Mouse (Mus musculus) embryonic facial prominence, embryonic 10.5 days (tissue): ENCODE measurements around the gene Fyn. TPM values are rescaled to one million over a fixed set of nuclear protein-coding genes. Genes with fewer than 3 reads are reported as not detected.

Source experiments
- DNase-seq: peaks from one replicate; pipeline ENCODE4 v3.0.0-alpha.2; 2017; ENCODE audit warnings: low spot score
- H3K27ac ChIP-seq: fragments of 300-500 bp; sonication (generic); replicated peaks from 2 replicates; pipeline ENCODE4 v1.5.1; 2016; ENCODE audit warnings: mild to moderate bottlenecking
- H3K27me3 ChIP-seq: fragments of 300-500 bp; sonication (generic); replicated peaks from 2 replicates; pipeline ENCODE4 v1.6.1; 2016; ENCODE audit warnings: low read depth, mild to moderate bottlenecking; ENCODE audit not compliant: poor library complexity, severe bottlenecking
- H3K36me3 ChIP-seq: fragments of 300-500 bp; sonication (generic); replicated peaks from 2 replicates; pipeline ENCODE4 v1.6.1; 2016; ENCODE audit warnings: mild to moderate bottlenecking, moderate library complexity
- H3K4me1 ChIP-seq: fragments of 300-500 bp; sonication (generic); 2 replicates; pipeline ENCODE4 v1.6.1; 2016
- H3K4me3 ChIP-seq: fragments of 300-500 bp; sonication (generic); 2 replicates; pipeline ENCODE4 v1.5.1; 2016; ENCODE audit warnings: mild to moderate bottlenecking, moderate library complexity
- H3K9me3 ChIP-seq: fragments of 300-500 bp; sonication (generic); 2 replicates; pipeline ENCODE4 v1.6.1; 2016; ENCODE audit warnings: mild to moderate bottlenecking
- WGBS: fragments of 180-500 bp; shearing (Covaris S2); methylation state at CpG from one replicate; pipeline ENCODE4 v1.1.7; 2016; 5-methylcytosine and 5-hydroxymethylcytosine counted together
- polyA plus RNA-seq: library from polyadenylated mRNA; unstranded; fragments of >200 nt; fragmentation: Nextera tagmentation; extraction: Ambion mirVana; gene quantifications from 2 replicates; pipeline ENCODE4 v1.2.1, GENCODE M21; 2016

Gene Fyn
- polyA plus RNA-seq, 1 experiment from 2014 or later: 21.5 TPM

- Histone ChIP-seq H3K36me3 (no peaks in the 10 kb centered on the region), H3K27me3 (no peaks in the 10 kb centered on the region), H3K27ac (no peak overlapping the region), H3K4me1 (0 out of 2 replicates have a peak, but pooled peaks cover 2% of the 10 kb centered on the region), H3K9me3 (no peaks in the 10 kb centered on the region), H3K4me3 (no peak overlapping the region)
- no peak for DNase-seq
- WGBS: 94% methylated on average over 14 of the region's 14 CpGs
Measured at GRCm38 (mm10) chr10:39349781-39350364, 18.8 kb upstream of the Fyn start.

GRCm38 (mm10) chr10:39364196-39364595 lies 4.5 kb upstream of the Fyn start:
- Histone ChIP-seq H3K27ac (no peak overlapping the region), H3K4me1 (peaks cover 4% of the 10 kb centered on the region), H3K36me3 (no peaks in the 10 kb centered on the region), H3K9me3 (no peaks in the 10 kb centered on the region), H3K4me3 (no peak overlapping the region), H3K27me3 (peaks cover 16% of the 10 kb centered on the region)
- WGBS: 86% methylated on average over 4 of the region's 4 CpGs
- DNase-seq: no peak

DNA sequence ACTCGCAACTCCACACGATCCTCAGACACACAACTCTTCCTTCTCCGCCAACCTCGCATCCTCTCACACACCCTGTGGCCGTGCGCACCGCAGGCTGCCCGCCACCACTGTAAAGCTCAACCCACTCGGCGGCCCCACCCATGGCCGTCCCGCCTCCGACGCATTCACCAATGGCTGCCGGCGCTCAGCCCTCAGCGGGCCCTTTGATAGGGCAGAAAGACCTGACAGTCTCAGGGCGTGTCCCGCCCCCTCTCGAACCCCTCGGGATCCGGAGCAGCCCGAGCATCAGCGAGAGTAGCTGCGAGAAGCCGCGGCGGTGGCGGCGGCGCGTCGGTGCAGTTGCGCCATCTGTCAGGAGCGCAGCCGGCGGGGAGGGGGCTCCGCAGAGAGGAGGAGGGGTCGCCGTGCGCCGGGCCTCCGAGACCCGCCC lies 862 bp downstream of the Fyn start:
- DNase-seq: peak; percentile 98
- H3K27me3 ChIP-seq: peaks cover 16% of the 10 kb centered on the region
- under 1% methylated on average over 44 of the region's 44 CpGs for WGBS
- H3K4me3 ChIP-seq: peak overlapping the region; percentile 97
- H3K4me1 ChIP-seq: peaks cover 43% of the 10 kb centered on the region
- H3K36me3 ChIP-seq: no peaks in the 10 kb centered on the region
- no peaks in the 10 kb centered on the region for H3K9me3 ChIP-seq
- peak overlapping the region; percentile 96 for H3K27ac ChIP-seq

DNA sequence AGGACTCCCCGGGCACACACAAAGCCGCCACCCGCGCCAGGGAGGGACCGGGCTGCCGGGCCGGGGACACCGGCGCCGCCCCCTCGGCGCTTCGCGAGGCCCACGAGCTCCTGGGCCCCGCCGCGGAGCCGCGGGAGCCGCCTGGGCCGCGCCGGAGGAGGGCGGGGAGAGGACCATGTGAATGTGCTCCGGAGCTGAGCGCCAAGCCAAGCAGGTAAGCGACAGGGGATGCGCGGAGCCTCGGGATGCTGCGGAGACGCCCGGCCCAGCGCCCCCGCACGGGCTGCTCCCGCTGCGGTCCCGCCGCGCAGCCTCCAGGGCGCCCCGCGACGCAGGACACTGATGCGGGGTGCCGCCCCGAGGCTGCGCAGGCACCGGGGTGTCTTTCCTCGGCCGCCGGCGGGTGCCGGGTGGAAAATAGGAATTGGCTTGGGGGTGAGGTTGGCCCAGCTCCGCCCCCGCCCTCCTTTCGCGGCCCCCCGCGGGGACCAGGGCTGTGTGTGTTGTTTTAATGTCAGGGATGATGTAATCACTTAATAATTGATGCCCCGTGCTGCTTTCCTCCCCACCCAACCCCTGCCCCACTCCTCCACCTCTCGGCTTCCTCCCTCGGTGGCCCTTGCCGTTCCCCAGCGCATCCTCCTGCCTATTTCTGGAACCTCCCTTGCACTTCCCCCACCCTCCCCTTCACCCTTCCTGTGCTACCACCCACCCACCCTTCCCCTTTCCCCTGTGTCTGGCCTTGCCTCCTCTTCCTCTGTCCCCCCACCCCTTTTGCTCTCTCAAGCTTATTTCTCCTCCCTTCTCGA lies 1.5 kb downstream of the Fyn start:
- Histone ChIP-seq H3K9me3 (no peaks in the 10 kb centered on the region), H3K27ac (peak overlapping the region; percentile 96), H3K4me1 (peaks cover 50% of the 10 kb centered on the region), H3K4me3 (peak overlapping the region; percentile 97), H3K36me3 (no peaks in the 10 kb centered on the region), H3K27me3 (peaks cover 16% of the 10 kb centered on the region)
- DNase-seq: peak; percentile 64
- under 1% methylated on average over 68 of the region's 68 CpGs for WGBS

DNA sequence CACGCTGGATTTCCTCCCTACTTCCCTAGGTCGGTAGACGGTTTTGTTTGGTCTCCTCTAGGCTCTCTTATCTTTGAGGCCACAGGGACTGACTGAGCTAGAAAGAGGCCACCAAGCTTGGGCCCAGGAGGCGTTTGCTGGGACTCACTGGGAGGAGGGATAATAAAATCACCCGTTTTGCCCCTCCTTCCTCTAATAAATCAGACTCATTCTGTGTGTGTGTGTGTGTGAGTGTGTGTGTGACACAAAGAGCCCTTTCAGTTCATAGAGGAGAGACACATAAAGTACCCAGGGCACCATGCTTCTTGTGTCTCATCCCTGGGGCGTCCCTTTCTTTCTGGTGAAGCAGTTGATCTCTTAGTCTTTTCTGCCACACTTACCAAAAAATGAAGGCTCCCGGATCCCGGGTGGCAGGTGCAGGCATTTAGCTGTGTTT lies 2.1 kb downstream of the Fyn start:
- Histone ChIP-seq H3K36me3 (no peaks in the 10 kb centered on the region), H3K27ac (peak overlapping the region; percentile 96), H3K27me3 (peaks cover 16% of the 10 kb centered on the region), H3K4me3 (peak overlapping the region; percentile 97), H3K4me1 (peaks cover 50% of the 10 kb centered on the region), H3K9me3 (no peaks in the 10 kb centered on the region)
- WGBS: 4% methylated on average over 8 of the region's 8 CpGs
- no peak for DNase-seq

- Histone ChIP-seq H3K27ac (peak overlapping the region; percentile 96; the same call in 1 of the 2 replicates), H3K27me3 (peaks cover 16% of the 10 kb centered on the region), H3K4me1 (peaks cover 57% of the 10 kb centered on the region), H3K9me3 (no peaks in the 10 kb centered on the region), H3K4me3 (peak overlapping the region; percentile 97), H3K36me3 (no peaks in the 10 kb centered on the region)
- WGBS: 49% methylated on average over 2 of the region's 2 CpGs
- no peak for DNase-seq
Measured at GRCm38 (mm10) chr10:39371467-39371866, 2.8 kb downstream of the Fyn start.

GRCm38 (mm10) chr10:39371991-39372390 lies 3.3 kb downstream of the Fyn start:
- Histone ChIP-seq H3K36me3 (no peaks in the 10 kb centered on the region), H3K4me3 (peak overlapping the region; percentile 97), H3K4me1 (peaks cover 62% of the 10 kb centered on the region), H3K9me3 (no peaks in the 10 kb centered on the region), H3K27ac (no peak overlapping the region), H3K27me3 (peaks cover 16% of the 10 kb centered on the region)
- 80% methylated on average over 5 of the region's 5 CpGs for WGBS
- DNase-seq: no peak

DNA sequence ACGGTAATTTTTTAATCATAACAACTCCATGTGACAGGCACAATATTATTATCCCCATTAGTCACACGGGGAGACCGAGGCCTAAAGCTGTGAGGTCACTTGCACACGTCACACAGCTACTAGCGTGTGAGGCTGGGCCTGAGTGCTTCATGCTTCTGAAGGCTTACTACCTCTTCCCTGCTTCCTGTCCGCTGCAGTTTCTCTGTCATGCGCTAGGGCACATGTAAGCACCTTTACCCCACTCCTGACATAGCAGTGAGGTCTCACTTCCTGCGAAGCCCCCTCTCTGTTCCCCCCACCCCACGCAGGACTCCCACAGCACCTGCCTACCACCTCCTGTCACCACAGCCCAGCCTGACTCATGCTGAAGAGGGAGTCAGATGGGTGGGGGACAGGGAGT lies 8.0 kb downstream of the Fyn start:
- Histone ChIP-seq H3K27me3 (no peaks in the 10 kb centered on the region), H3K4me3 (no peak overlapping the region), H3K9me3 (no peaks in the 10 kb centered on the region), H3K27ac (peak overlapping the region; percentile 10; the same call in 1 of the 2 replicates), H3K36me3 (peaks cover 9% of the 10 kb centered on the region; the same call in 1 of the 2 replicates), H3K4me1 (peaks cover 60% of the 10 kb centered on the region)
- 87% methylated on average over 9 of the region's 9 CpGs for WGBS
- no peak for DNase-seq

DNA sequence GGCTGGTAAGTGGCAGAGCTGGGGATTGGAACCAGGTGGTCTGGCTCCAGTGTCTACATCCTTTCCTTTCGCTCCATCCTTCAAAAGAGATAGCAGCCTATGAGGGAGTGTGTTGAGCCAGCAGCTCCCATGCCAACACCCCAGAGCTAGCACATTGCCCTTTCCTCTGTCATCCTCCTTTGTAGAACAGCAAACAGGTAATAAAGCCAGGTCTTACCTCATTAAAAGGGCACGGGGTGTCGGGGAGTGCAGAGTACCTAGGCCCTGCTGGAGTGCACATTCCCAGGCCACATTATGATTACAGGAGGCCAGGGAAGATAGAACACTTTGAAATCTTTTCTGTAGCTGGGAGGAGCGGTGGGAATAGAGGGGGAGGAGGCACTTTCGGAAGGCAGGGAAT lies 8.6 kb downstream of the Fyn start:
- H3K4me1 ChIP-seq: peaks cover 57% of the 10 kb centered on the region
- WGBS: 80% methylated on average over 5 of the region's 5 CpGs

DNA sequence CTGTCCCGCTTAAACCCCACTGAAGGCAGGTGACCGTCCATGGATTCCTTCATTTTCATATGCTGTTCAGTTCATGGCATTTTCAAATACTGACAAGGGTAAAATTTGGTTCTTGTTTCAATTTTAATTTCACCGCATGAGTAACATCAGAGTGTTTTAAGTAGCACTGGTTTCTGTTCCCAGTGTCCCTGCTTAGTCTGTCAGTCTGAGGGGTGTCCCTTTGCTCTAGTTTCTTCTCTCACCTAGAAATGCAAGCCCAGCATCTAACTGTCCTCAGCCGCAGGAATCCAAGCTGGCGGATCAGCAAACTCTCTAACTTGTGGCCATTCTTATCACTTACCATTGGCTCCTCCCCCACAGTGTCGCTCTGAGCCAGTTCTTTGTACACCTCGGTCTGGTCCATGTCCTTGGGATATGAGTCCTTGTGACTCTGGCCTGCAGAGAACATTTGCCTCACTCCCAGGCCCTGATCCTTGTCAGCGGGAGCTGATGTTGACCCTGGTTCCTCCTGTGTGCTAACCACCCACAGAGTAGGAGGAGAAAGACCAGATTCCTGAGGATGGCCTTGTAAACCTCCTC lies 9.5 kb downstream of the Fyn start:
- Histone ChIP-seq H3K27ac (no peak overlapping the region), H3K27me3 (no peaks in the 10 kb centered on the region), H3K4me1 (peaks cover 58% of the 10 kb centered on the region), H3K36me3 (peaks cover 9% of the 10 kb centered on the region; the same call in 1 of the 2 replicates), H3K9me3 (no peaks in the 10 kb centered on the region), H3K4me3 (no peak overlapping the region)
- no peak for DNase-seq
- WGBS: 84% methylated on average over 8 of the region's 8 CpGs

More for the DNA sequence above, 8.6 kb downstream of the Fyn start:
- H3K9me3 ChIP-seq: no peaks in the 10 kb centered on the region
- no peak for DNase-seq
- H3K27ac ChIP-seq: no peak overlapping the region
- no peak overlapping the region for H3K4me3 ChIP-seq
- H3K36me3 ChIP-seq: peaks cover 9% of the 10 kb centered on the region; the same call in 1 of the 2 replicates
- H3K27me3 ChIP-seq: no peaks in the 10 kb centered on the region

DNA sequence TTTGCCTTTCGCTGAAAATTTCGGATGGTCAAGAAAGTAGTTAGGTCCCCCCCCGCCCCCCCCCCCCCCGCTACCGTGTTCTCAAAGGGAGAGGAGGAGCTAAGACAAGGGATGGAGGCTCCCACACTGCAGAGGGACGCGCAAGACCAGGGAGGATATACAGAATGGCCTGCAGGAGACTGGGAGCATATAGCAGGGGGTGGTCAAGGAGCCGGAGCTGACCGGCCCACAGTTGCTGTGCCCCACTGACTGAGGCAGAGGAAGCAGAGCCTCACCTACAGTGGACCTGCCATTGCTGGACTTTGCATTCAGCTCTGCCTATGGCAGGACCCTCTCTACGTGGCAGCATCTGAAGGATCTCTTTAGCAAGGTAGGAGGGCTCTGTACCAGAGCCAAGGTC lies 10.6 kb downstream of the Fyn start:
- Histone ChIP-seq H3K4me3 (no peak overlapping the region), H3K9me3 (no peaks in the 10 kb centered on the region), H3K27me3 (no peaks in the 10 kb centered on the region), H3K27ac (peak overlapping the region; percentile 44; the same call in 1 of the 2 replicates), H3K4me1 (peaks cover 54% of the 10 kb centered on the region), H3K36me3 (peaks cover 9% of the 10 kb centered on the region; the same call in 1 of the 2 replicates)
- DNase-seq: no peak
- WGBS: 71% methylated on average over 10 of the region's 10 CpGs

DNA sequence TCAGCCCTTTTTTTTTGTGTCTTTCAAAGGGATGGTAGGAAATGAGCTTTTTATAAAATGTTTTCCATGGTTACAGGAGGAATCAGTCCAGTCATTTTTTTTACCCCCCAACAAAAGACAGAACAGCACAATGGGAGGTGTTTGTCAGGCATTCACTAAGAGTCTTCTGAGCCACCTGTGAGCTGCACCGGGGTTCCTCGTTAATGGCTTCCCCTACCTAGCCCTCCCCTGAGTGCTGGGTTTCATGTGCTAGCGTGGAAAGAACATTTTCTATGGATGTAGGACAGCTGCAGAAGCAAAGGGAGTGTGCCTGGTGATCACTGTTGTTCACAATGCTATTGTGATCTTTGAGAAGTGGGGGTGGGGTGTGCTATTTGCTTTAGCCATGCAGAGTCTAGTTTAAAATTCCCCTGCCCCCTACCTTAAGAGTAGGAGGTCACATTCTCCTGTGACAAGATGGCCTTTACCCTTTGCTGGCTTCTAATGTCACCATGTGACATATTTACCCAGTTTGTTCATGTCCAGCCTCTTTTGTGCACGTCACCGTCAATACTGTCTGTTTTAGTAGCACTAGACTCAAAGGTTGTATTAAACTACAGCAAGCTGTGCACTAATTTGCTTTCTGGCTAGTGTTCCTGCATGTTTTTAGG lies 11.2 kb downstream of the Fyn start:
- Histone ChIP-seq H3K27me3 (no peaks in the 10 kb centered on the region), H3K9me3 (no peaks in the 10 kb centered on the region), H3K27ac (peak overlapping the region; percentile 44; the same call in 1 of the 2 replicates), H3K36me3 (peaks cover 9% of the 10 kb centered on the region; the same call in 1 of the 2 replicates), H3K4me1 (peaks cover 49% of the 10 kb centered on the region), H3K4me3 (no peak overlapping the region)
- no peak for DNase-seq
- 63% methylated on average over 5 of the region's 5 CpGs for WGBS
